Mouse (Mus musculus): ENCODE results near the gene Rps19.

- TF ChIP-seq POLR2A (IDR thresholded peaks at IDR 0.05; ENCODE audit: insufficient read length, low read depth) (no peak), E2F4 (IDR thresholded peaks at IDR 0.05; ENCODE audit: insufficient read depth) (no peak), MAX (IDR thresholded peaks at IDR 0.05; ENCODE audit: low read depth) (no peak)
Measured at GRCm38 (mm10) chr7:24851596-24852325, 32.4 kb upstream of the Rps19 start.
